Mouse (Mus musculus): ENCODE results near the gene Abca13. TPM values are rescaled to one million over a fixed set of nuclear protein-coding genes. Genes with fewer than 3 reads are reported as not detected.
"Not testable (repeated sequence)": the region's sequence is repeated elsewhere in the genome, so short reads cannot be mapped to it uniquely, and the experiment has no call there.

The Abca13 gene
- 0.01 TPM in 1 of 2 replicates, not detected in the other for polyA plus RNA-seq (2016; fragmentation: Nextera tagmentation; extraction: Ambion mirVana)

DNA sequence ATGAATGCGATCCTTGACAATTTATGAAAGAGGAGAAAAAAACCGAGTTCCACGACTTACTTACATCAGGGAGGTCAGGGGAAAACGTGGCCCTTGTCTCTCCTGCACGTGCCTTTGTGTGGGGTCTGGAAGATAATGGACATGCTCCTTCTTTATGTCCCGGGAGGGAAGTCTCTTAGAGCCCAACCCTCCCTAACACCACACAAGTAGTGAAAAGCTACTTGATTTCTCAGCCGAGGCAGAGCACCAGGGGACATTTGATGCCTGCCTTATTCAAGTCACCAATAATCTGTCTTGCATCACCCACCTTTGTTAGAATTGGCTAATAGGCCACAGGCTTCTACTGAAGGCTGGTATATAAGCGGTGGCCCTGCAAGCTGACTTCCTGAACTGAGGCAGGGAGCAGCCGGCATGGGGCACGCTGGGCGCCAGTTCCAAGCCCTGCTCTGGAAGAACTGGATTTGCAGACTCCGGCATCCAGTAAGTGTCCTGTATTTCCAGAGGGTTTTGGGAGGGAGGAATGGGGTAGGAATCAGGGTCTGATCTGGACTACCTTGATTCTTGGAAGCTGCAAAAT, at the start of gene Abca13:
Gene Abca13, plus strand, starts transcription at position 388 of the 577 bp plus-strand sequence.
- peaks cover 6% of the 10 kb centered on the region for H3K27me3 ChIP-seq (ENCODE audit: low read depth, poor library complexity, severe bottlenecking)
- no peaks in the 10 kb centered on the region for H3K9me3 ChIP-seq (replicated peaks)
- no peaks in the 10 kb centered on the region for H3K36me3 ChIP-seq
- H3K27ac ChIP-seq (replicated peaks) = peak within 1 kb of the TSS; percentile 17; the same call in 1 of the 2 replicates
- peak; percentile 19 for DNase-seq (ENCODE audit: low spot score)
- peaks cover 12% of the 10 kb centered on the region for H3K4me1 ChIP-seq
- WGBS = 46% methylated on average over 12 of the region's 12 CpGs
- no peak within 1 kb of the TSS for H3K4me3 ChIP-seq

DNA sequence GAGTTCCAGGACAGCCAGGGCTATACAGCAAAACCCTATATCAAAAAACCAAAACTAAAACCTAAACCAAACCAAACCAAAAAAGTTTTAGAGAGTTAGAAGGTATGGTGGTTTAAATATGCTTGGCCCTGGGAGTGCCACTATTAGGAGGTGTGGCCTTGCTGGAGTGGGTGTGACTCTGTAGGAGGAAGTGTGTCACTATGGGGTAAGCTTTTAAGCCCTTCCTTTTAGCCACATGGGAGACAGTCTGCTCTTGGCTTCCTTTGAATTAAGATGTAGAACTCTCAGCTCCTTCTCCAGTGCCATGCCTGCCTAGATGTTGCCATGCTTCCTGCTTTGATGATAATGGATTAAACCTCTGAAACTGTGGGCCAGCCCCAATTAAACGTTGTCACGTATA, 46.6 kb upstream of the Abca13 start:
- no peaks in the 10 kb centered on the region for H3K9me3 ChIP-seq (replicated peaks)
- WGBS = 96% methylated on average over 2 of the region's 2 CpGs
- no peaks in the 10 kb centered on the region for H3K36me3 ChIP-seq
- H3K27ac ChIP-seq (replicated peaks) = no peak overlapping the region
- no peak for DNase-seq (ENCODE audit: low spot score)
- H3K27me3 ChIP-seq (ENCODE audit: low read depth, poor library complexity, severe bottlenecking) = no peaks in the 10 kb centered on the region
- no peak overlapping the region for H3K4me3 ChIP-seq
- no peaks in the 10 kb centered on the region for H3K4me1 ChIP-seq

DNA sequence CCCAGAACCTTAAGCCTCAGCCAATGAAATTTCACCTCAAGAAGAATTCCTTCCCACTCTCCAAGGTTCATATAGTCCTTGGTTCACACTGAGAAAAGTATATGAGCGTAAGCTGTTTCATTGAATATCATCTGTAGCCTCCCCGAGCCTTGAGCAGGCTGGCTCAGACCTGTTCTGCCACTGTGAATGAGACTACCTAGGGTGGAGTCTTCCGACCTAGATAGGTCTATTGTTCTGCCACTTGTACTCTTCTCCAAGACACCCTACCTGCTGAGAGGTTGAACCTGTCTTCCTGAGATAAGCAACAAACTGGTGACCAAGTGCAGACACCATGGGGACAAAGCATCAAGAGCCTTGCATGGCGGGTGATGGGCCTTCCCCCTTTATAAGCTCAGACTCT, 45.6 kb upstream of the Abca13 start:
- no peaks in the 10 kb centered on the region for H3K4me1 ChIP-seq
- H3K9me3 ChIP-seq (replicated peaks) = no peaks in the 10 kb centered on the region
- H3K4me3 ChIP-seq = no peak overlapping the region
- 90% methylated on average over 4 of the region's 4 CpGs for WGBS
- no peak for DNase-seq (ENCODE audit: low spot score)
- H3K27ac ChIP-seq (replicated peaks) = no peak overlapping the region
- H3K36me3 ChIP-seq = no peaks in the 10 kb centered on the region
- no peaks in the 10 kb centered on the region for H3K27me3 ChIP-seq (ENCODE audit: low read depth, poor library complexity, severe bottlenecking)

DNA sequence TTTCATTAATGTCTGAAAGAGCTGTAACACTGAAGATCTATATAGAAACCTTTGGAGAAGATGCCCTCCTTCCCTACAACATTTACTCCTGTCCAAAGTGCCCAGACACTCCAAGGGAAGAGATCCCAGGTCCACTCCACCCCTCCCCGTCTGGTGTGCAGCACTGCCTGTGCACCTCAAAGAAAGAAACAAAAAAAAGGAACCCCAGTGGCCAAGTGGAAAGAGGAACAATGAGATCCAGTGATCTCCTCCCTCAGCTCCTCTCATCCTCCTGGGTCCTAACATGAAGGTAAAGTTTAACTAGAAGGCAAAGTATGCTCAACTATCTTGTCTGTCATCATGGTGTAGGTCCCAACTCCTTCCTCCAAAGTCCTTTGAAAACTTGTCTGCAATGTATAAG, 45.1 kb upstream of the Abca13 start:
- DNase-seq (ENCODE audit: low spot score) = no peak
- Histone ChIP-seq H3K36me3 (no peaks in the 10 kb centered on the region), H3K27me3 (ENCODE audit: low read depth, poor library complexity, severe bottlenecking) (no peaks in the 10 kb centered on the region), H3K9me3 (replicated peaks) (no peaks in the 10 kb centered on the region), H3K4me1 (no peaks in the 10 kb centered on the region), H3K27ac (replicated peaks) (no peak overlapping the region), H3K4me3 (no peak overlapping the region)
- 73% methylated on average over 1 of the region's 1 CpGs for WGBS

DNA sequence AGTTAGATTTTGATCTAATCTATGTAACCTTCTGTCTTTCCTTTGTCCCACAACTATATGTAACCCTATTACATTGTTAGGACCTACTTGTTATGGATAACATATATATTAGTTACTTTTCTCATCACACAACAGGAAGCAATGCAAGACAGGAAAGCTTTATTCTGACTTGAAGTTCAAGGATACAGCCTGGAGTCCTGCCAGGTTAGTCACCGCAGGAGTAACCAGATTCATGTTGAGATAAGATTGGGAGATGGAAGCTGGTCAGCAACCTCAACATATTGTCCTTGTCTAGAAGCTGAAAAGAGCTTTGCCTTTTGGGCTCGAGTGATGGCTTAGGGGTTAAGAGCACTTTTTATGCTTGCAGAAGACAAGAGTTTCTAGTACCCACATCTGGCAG, 43.5 kb upstream of the Abca13 start:
- no peaks in the 10 kb centered on the region for H3K4me1 ChIP-seq
- no peaks in the 10 kb centered on the region for H3K27me3 ChIP-seq (ENCODE audit: low read depth, poor library complexity, severe bottlenecking)
- H3K36me3 ChIP-seq = no peaks in the 10 kb centered on the region
- no peak overlapping the region for H3K4me3 ChIP-seq
- DNase-seq (ENCODE audit: low spot score) = no peak
- no peak overlapping the region for H3K27ac ChIP-seq (replicated peaks)
- H3K9me3 ChIP-seq (replicated peaks) = no peaks in the 10 kb centered on the region
- WGBS = 85% methylated on average over 2 of the region's 2 CpGs

DNA sequence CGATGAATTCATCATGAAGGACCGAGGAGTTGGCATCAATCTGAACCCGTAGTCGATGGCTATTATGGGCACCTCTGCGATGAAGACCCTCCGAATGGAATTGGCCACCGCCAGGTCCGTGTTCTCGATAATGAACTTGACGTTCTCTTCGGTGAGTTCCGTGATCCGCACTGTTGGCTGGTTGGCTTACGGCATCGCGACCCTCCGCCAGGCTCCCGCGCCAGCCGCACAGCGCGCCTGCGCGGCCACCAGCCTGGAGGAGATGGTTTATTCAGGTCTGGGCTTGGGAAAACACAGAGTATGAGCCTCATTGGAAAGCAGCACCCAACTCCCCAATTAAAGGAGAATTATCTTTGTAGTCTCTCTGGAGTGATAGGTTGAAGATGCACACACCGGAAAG, 41.3 kb upstream of the Abca13 start:
- H3K27ac ChIP-seq (replicated peaks); H3K9me3 ChIP-seq (replicated peaks); H3K36me3 ChIP-seq; H3K4me1 ChIP-seq; DNase-seq (ENCODE audit: low spot score); H3K27me3 ChIP-seq (ENCODE audit: low read depth, poor library complexity, severe bottlenecking); H3K4me3 ChIP-seq: not testable (repeated sequence)
- 82% methylated on average over 25 of the region's 25 CpGs for WGBS

DNA sequence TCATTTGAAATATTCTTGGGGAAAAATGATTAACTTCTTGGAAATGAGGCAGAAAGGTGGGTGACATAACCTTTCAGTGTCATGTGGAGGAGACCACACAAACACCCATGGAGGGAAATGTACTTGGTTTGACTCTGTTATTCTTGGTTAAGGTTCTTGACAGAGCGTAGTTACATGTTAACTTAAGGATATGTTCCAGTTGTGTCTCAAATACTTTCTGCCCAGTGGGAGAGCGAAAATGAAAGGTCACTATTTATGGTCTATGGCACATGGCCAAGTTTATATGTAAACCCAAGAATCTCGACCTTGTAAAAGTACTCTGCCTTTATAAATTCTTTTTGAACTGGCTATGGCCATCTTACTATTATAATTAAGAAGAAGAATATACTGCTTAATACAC, 31.8 kb upstream of the Abca13 start:
- Histone ChIP-seq H3K9me3 (replicated peaks) (no peaks in the 10 kb centered on the region), H3K4me1 (no peaks in the 10 kb centered on the region), H3K27ac (replicated peaks) (no peak overlapping the region), H3K4me3 (no peak overlapping the region), H3K27me3 (ENCODE audit: low read depth, poor library complexity, severe bottlenecking) (no peaks in the 10 kb centered on the region), H3K36me3 (no peaks in the 10 kb centered on the region)
- DNase-seq (ENCODE audit: low spot score) = no peak
- WGBS = 79% methylated on average over 3 of the region's 3 CpGs

DNA sequence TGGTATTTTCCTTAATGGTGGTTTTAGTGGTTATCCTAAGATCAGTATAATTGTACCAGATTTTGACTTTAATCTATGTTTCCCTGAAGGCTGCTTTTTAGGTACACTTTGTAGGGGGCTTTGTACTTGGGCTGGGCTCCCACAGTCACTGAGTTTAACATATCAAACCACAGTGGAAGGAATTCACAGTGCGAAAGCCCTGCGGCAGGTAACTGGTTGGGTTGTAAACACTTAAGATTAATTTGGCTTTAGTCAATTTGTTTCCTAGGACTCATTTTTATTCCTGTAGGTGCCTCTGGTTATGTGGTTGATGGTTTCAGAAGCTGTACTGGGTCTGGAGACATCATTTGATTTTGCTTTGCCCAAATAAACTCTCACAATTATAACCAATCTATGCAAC, 24.4 kb upstream of the Abca13 start:
- Histone ChIP-seq H3K4me1 (no peaks in the 10 kb centered on the region; the same call in 1 of the 2 replicates), H3K27ac (replicated peaks) (no peak overlapping the region), H3K27me3 (ENCODE audit: low read depth, poor library complexity, severe bottlenecking) (no peaks in the 10 kb centered on the region), H3K9me3 (replicated peaks) (no peaks in the 10 kb centered on the region), H3K36me3 (no peaks in the 10 kb centered on the region), H3K4me3 (no peak overlapping the region)
- WGBS = 88% methylated on average over 2 of the region's 2 CpGs
- no peak for DNase-seq (ENCODE audit: low spot score)

DNA sequence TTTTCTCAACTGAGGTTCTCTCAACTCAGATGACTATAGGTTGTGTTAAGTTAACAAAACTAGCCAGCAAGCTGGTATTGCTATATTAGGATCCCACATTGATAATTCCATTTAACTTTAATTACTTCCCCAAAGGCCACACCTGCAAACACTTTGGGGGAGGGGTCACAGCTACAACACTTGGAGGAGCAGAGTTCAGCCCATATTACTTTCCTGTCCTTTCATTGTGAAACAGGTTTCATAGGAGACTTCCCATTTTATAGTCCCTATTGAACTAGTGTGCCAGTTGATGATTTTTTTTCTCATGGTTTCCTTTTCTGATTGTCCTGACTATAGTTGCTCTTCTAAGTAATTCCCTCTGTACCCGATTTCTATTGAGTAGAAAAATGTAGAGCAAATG, 10.3 kb upstream of the Abca13 start:
- DNase-seq (ENCODE audit: low spot score) = no peak
- Histone ChIP-seq H3K4me1 (no peaks in the 10 kb centered on the region), H3K27me3 (ENCODE audit: low read depth, poor library complexity, severe bottlenecking) (no peaks in the 10 kb centered on the region), H3K36me3 (no peaks in the 10 kb centered on the region), H3K4me3 (no peak overlapping the region), H3K27ac (replicated peaks) (no peak overlapping the region), H3K9me3 (replicated peaks) (no peaks in the 10 kb centered on the region)
- 89% methylated on average over 1 of the region's 1 CpGs for WGBS

DNA sequence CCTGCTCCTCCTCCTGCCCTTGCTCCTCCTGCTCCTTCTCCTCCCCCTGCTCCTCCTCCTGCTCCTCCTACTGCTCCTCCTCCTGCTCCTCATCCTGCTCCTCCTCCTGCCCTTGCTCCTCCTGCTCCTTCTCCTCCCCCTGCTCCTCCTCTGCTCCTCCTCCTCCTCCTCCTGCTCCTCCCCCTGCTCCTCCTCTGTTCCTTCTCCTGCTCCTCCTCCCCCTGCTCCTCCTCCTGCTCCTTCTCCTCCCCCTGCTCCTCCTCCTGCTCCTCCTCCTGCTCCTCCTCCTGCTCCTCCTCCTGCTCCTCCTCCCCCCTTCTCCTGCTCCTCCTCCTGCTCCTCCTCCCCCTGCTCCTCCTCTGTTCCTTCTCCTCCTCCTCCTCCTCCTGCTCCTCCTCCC, 2.3 kb upstream of the Abca13 start:
- not testable (repeated sequence) for H3K4me3 ChIP-seq; H3K9me3 ChIP-seq (replicated peaks); H3K36me3 ChIP-seq; H3K27ac ChIP-seq (replicated peaks); DNase-seq (ENCODE audit: low spot score); H3K27me3 ChIP-seq (ENCODE audit: low read depth, poor library complexity, severe bottlenecking)
- peaks cover 12% of the 10 kb centered on the region for H3K4me1 ChIP-seq

DNA sequence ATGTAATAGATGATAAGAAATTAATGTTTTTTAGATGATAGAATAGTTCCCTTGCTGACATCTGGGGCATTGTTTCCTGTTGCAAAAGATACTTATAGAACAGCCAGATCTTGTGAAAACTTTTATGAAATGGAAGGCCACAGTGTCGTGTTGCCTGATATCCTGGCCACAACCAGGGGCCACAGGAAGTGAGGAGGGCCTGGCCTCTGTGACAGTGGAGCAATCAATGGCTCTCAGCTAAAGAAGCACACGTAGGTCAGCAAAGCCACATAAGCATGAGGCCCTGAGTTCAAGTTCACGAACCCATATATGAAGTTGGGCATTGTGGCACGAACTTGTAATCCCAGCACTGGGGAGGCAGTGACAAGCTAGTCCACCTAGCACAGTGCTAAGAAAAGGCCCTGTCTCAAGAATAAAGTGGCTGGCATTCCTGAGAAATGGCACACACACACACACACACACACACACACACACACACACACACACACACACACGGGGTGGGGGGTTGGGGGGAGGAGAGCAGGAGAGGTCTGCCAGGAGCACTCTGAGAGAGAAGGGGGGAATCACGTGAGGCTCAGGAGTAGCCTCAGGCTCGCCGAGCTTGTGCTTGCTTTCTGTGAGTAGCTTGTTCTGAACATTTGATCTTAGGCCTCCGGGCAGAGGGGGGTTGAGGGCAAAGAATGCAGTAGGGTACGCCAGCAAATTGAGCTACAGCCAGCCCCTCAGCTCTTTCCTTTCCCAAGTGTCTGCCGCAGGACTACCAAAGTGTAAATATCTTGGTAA, 779 bp upstream of the Abca13 start:
- H3K36me3 ChIP-seq = no peaks in the 10 kb centered on the region
- peak; percentile 26 for DNase-seq (ENCODE audit: low spot score)
- peaks cover 12% of the 10 kb centered on the region for H3K4me1 ChIP-seq
- H3K27ac ChIP-seq (replicated peaks) = 0 out of 2 replicates have a peak overlapping the region, but pooled peaks have one; percentile 17
- 52% methylated on average over 10 of the region's 11 CpGs for WGBS
- H3K9me3 ChIP-seq (replicated peaks) = no peaks in the 10 kb centered on the region
- H3K4me3 ChIP-seq = no peak overlapping the region
- H3K27me3 ChIP-seq (ENCODE audit: low read depth, poor library complexity, severe bottlenecking) = peaks cover 6% of the 10 kb centered on the region

DNA sequence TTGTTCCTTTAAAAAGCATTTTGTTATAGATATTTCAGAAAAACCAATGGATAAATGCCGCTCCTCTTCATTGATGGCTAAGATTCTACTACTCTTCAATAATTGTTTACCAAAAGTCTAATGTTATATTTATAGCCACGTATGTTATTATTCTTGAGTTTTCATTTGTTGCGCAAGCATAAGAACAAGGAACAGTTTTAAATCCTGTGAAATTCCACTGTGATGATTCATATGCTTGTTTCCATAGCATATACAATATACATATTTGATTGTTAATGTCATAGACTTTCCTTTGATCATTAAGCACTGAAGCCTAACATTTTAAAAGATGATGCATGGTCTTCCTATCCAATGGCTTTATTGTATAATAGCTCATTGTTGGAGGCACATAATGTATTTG, 3.1 kb downstream of the Abca13 start:
- no peaks in the 10 kb centered on the region for H3K36me3 ChIP-seq
- peaks cover 12% of the 10 kb centered on the region for H3K4me1 ChIP-seq
- no peak for DNase-seq (ENCODE audit: low spot score)
- no peak overlapping the region for H3K4me3 ChIP-seq
- peaks cover under 1% of the 10 kb centered on the region; the same call in 1 of the 2 replicates for H3K27me3 ChIP-seq (ENCODE audit: low read depth, poor library complexity, severe bottlenecking)
- no peak overlapping the region for H3K27ac ChIP-seq (replicated peaks)
- 92% methylated on average over 3 of the region's 3 CpGs for WGBS
- no peaks in the 10 kb centered on the region for H3K9me3 ChIP-seq (replicated peaks)

DNA sequence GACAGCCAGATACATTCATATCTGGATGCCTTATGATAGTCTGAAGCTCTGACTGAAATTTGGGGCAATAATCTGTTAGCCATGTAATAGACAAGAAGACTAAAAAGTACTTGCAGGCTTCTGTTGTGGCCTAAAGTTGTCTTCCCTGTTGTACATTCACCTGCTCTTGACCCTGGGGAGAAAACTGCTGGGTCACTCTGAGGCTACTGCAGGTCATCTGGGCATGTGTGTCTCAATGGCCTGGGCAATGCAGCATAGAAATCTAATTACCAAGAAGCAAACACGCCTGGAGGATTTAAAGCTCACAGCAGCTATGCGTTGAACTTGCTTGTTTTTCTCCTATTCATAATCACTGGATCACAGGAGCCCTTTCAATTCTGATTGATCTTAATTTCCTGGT, 8.1 kb downstream of the Abca13 start:
- no peaks in the 10 kb centered on the region for H3K36me3 ChIP-seq
- no peaks in the 10 kb centered on the region for H3K9me3 ChIP-seq (replicated peaks)
- H3K27ac ChIP-seq (replicated peaks) = no peak overlapping the region
- no peak overlapping the region for H3K4me3 ChIP-seq
- no peak for DNase-seq (ENCODE audit: low spot score)
- H3K4me1 ChIP-seq = no peaks in the 10 kb centered on the region
- H3K27me3 ChIP-seq (ENCODE audit: low read depth, poor library complexity, severe bottlenecking) = no peaks in the 10 kb centered on the region
- WGBS = 71% methylated on average over 2 of the region's 2 CpGs
